Mouse (Mus musculus): Measurements from ENCODE around the gene Spag8.

- TF ChIP-seq CTCF (IDR thresholded peaks at IDR 0.05; ENCODE audit: low read depth, low read length) (no peak), POLR2A (IDR thresholded peaks at IDR 0.05; ENCODE audit: extremely low read depth, insufficient read depth, low read length) (no peak)
Measured at GRCm38 (mm10) chr4:43674974-43675373, 21.6 kb upstream of the Spag8 start.
